Mouse (Mus musculus) thymus, adult 2 months (tissue): Measurements from ENCODE around the gene Grhpr.

ENCODE experiments used
- CTCF ChIP-seq: fragments of 200-500 bp; IDR thresholded peaks from 2 replicates; pipeline ENCODE4 v1.5.1; 2012; ENCODE audit warnings: mild to moderate bottlenecking, control low read depth, low read length, moderate library complexity, borderline replicate concordance; ENCODE audit not compliant: control insufficient read depth, poor library complexity, insufficient read depth; ENCODE audit errors: extremely low read depth
- POLR2A ChIP-seq: fragments of 200-500 bp; IDR thresholded peaks from 2 replicates; pipeline ENCODE4 v1.6.1; 2012; ENCODE audit warnings: mild to moderate bottlenecking, low read length, control low read depth, moderate library complexity; ENCODE audit not compliant: control insufficient read depth, poor library complexity, insufficient read depth; ENCODE audit errors: extremely low read depth

- TF ChIP-seq POLR2A (no peak), CTCF (no peak)
Observed at GRCm38 (mm10) chr4:44970056-44970455, 11.1 kb upstream of the Grhpr start.
